Mouse (Mus musculus) liver (tissue): ENCODE results near the gene Mlph.
A peak's percentile ranks its signal among the peaks of the same experiment; 100 is the strongest.

ENCODE experiments used
- DNase-seq: peaks from one replicate; pipeline ENCODE4 v3.0.0-alpha.2; 2020; ENCODE audit warnings: mixed read lengths

Mlph gene

GRCm38 (mm10) chr1:90909631-90910152, 5.2 kb upstream of the Mlph start:
- DNase-seq: peak; percentile 20

GRCm38 (mm10) chr1:90913231-90913630, 1.7 kb upstream of the Mlph start:
- DNase-seq: no peak

GRCm38 (mm10) chr1:90917509-90917908, 2.6 kb downstream of the Mlph start:
- no peak for DNase-seq

- DNase-seq: no peak
These were observed 6.8 kb downstream of the Mlph start for GRCm38 (mm10) chr1:90921687-90922086.

GRCm38 (mm10) chr1:90926030-90926429, 11.1 kb downstream of the Mlph start:
- no peak for DNase-seq

- DNase-seq: no peak
These were observed 12.4 kb downstream of the Mlph start for GRCm38 (mm10) chr1:90927308-90927707.

- no peak for DNase-seq
These were observed 13.2 kb downstream of the Mlph start for GRCm38 (mm10) chr1:90927929-90928574.

- peak; percentile 80 for DNase-seq
These were observed 13.7 kb downstream of the Mlph start for GRCm38 (mm10) chr1:90928575-90928934.

GRCm38 (mm10) chr1:90933001-90933400, 18.1 kb downstream of the Mlph start:
- DNase-seq: no peak

- DNase-seq: no peak
These were observed 22.1 kb downstream of the Mlph start for GRCm38 (mm10) chr1:90936990-90937389.

- DNase-seq: no peak
These were observed 25.1 kb downstream of the Mlph start for GRCm38 (mm10) chr1:90939980-90940379.

- DNase-seq: peak; percentile 76
These were observed 30.3 kb downstream of the Mlph start for GRCm38 (mm10) chr1:90945171-90945570.

GRCm38 (mm10) chr1:90947252-90947651, 32.4 kb downstream of the Mlph start:
- DNase-seq: peak; percentile 71

GRCm38 (mm10) chr1:90949309-90949708, 34.4 kb downstream of the Mlph start:
- no peak for DNase-seq

GRCm38 (mm10) chr1:90951670-90952069, 36.8 kb downstream of the Mlph start:
- DNase-seq: peak; percentile 58

GRCm38 (mm10) chr1:90952808-90953207, 37.9 kb downstream of the Mlph start, which contains the start of gene Prlh:
Prlh (plus strand) TSS chr1:90953108.
- DNase-seq: no peak

- no peak for DNase-seq
These were observed 38.8 kb downstream of the Mlph start for GRCm38 (mm10) chr1:90953688-90954087.

GRCm38 (mm10) chr1:90956245-90957096, 41.6 kb downstream of the Mlph start:
- peak; percentile 60 for DNase-seq

GRCm38 (mm10) chr1:90962526-90962925, 47.6 kb downstream of the Mlph start:
- DNase-seq: no peak

- DNase-seq: no peak
These were observed 48.1 kb downstream of the Mlph start for GRCm38 (mm10) chr1:90962994-90963393.

GRCm38 (mm10) chr1:90967583-90967982, 52.7 kb downstream of the Mlph start:
- DNase-seq: no peak

GRCm38 (mm10) chr1:90968649-90969048, 53.8 kb downstream of the Mlph start:
- no peak for DNase-seq

GRCm38 (mm10) chr1:90969347-90969784, 54.5 kb downstream of the Mlph start, which contains the start of gene Rab17:
Rab17 (minus strand) TSS chr1:90969661.
- peak; percentile 15 for DNase-seq

GRCm38 (mm10) chr1:90969881-90970390, 55.1 kb downstream of the Mlph start:
- no peak for DNase-seq
